Mouse (Mus musculus) adrenal gland, adult (tissue): ENCODE measurements at regions not wholly inside any gene's neighbourhood (a gene's known extent, or its start where the extent isn't known, plus 50 kb on each side); places are given as distances from the start of the nearest gene placed in this dataset.

Source experiments
- DNase-seq, 2 experiments: peaks; one replicate each; pipeline ENCODE4 v3.0.0; 2022 to 2023; ENCODE audit warnings: low spot score in 1 of 2; ENCODE audit not compliant: inconsistent age in 2 of 2

DNA sequence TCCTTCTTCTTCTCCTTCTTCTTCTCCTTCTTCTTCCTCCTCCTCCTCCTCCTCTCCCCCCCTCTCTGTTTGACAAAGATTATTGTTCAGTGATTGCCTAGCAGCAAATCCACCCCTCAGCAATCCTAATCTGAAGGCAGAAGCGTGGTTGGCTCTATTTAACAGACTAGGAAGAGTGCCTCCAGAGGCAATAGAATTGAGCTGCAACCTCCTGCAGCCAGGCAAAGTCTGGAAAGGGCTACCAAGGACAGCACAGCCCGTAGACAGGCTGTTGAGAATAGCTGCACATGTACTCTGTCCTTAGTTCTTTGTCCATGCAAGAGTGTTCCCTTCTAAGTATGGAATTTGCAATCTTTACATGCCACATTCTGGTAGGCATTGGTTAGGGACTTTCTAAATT, 78.5 kb upstream of the Trib2 start:
- no peak for DNase-seq

DNA sequence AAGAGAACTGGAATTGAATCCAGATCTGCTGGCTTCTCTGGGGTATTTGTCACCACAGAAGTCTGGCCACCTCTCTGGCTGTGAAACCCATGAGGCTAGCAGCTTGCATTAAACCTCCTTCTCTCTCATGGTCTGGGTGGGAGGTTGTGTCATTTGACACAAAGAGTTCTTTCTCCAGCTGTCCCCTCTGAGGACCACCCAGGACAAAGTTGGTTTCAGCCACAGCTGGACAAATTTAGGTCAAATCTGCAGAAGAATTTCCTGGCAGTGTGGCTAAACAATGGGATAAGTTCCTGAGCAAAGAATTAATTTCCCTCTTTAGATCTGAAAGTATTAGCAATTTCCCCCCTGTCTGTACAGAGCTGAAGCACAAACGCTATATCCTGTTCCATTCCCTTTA, 73.9 kb upstream of the Trib2 start:
- DNase-seq, result no peak

DNA sequence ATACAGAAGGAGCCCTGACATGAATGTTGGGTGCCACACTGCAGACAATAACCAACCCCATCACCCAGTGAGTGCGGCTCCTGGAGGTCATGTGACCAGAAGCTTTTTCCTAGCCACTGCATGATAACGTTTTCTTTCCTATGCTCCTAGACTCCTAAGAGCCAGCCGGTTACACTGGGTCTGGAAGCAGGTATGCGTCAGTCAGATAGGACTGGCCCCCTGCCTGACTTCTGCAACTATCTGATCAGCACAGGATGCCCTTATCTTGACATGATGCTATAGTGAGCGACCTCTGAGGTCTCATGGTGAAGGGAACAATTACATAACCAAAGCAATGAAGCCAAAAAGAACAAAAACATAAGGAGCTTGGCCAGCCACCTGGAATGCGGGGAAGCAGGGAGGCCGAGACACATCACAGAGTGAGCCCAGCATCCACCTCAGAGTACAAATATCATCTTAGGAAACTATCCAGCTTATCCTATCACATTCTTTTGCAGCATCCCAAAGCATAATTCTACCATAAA, 63.2 kb upstream of the Trib2 start:
- no peak for DNase-seq
